Mouse (Mus musculus) midbrain, postnatal 0 days (tissue): ENCODE measurements around the gene Gm20388. TPM values are rescaled to one million over a fixed set of nuclear protein-coding genes. Genes with fewer than 3 reads are reported as not detected.
"Not testable (repeated sequence)": the region's sequence is repeated elsewhere in the genome, so short reads cannot be mapped to it uniquely, and the experiment has no call there.

Experiments
- ATAC-seq: fragments of 200-750 bp; cut with Nextera tagmentation; 2 replicates; pipeline ENCODE4 v1.8.0; 2017; ENCODE audit warnings: moderate number of reproducible peaks, mild to moderate bottlenecking, moderate TSS enrichment, moderate library complexity; ENCODE audit not compliant: low FRiP score
- DNase-seq: peaks from one replicate; pipeline ENCODE4 v3.0.0-alpha.2; 2015; ENCODE audit warnings: low spot score
- H3K27ac ChIP-seq: fragments of 300-500 bp; sonication (generic); 2 replicates; pipeline ENCODE4 v1.5.1; 2014; ENCODE audit warnings: low read depth, mild to moderate bottlenecking, low read length, mixed read lengths
- H3K27me3 ChIP-seq: fragments of 300-500 bp; sonication (generic); 2 replicates; pipeline ENCODE4 v1.6.1; 2014; ENCODE audit warnings: low read length, control low read depth, mixed read lengths; ENCODE audit not compliant: insufficient read depth
- H3K36me3 ChIP-seq: fragments of 300-500 bp; sonication (generic); 2 replicates; pipeline ENCODE4 v1.6.1; 2014; ENCODE audit warnings: low read length, control low read depth, mixed read lengths; ENCODE audit not compliant: insufficient read depth
- H3K4me1 ChIP-seq: fragments of 300-500 bp; sonication (generic); 2 replicates; pipeline ENCODE4 v1.6.1; 2014; ENCODE audit warnings: mild to moderate bottlenecking, control low read depth, antibody characterized with exemption, low read length, mixed read lengths; ENCODE audit not compliant: insufficient read depth
- H3K4me2 ChIP-seq: fragments of 300-500 bp; sonication (generic); 2 replicates; pipeline ENCODE4 v1.6.1; 2014; ENCODE audit warnings: low read depth, mild to moderate bottlenecking, low read length, mixed read lengths; ENCODE audit not compliant: poor library complexity, severe bottlenecking
- H3K4me3 ChIP-seq: fragments of 300-500 bp; sonication (generic); 2 replicates; pipeline ENCODE4 v1.5.1; 2014; ENCODE audit warnings: low read depth, mild to moderate bottlenecking, low read length, moderate library complexity
- H3K9ac ChIP-seq: fragments of 300-500 bp; sonication (generic); replicated peaks from 2 replicates; pipeline ENCODE4 v1.6.1; 2014; ENCODE audit warnings: mild to moderate bottlenecking, low read length, moderate library complexity, mixed read lengths; ENCODE audit not compliant: poor library complexity, severe bottlenecking
- H3K9me3 ChIP-seq: fragments of 300-500 bp; sonication (generic); 2 replicates; pipeline ENCODE4 v1.6.1; 2016; ENCODE audit warnings: low read length, control low read depth
- CTCF ChIP-seq: IDR thresholded peaks from 2 replicates; pipeline ENCODE4 v1.5.1; 2016; ENCODE audit warnings: antibody characterized with exemption, mild to moderate bottlenecking
- WGBS: fragments of 180-500 bp; shearing (Covaris S2); extraction: QIAGEN DNeasy Blood & Tissue Kit; methylation state at CpG from one replicate; pipeline ENCODE4 v1.1.7; 2014; 5-methylcytosine and 5-hydroxymethylcytosine counted together
- polyA plus RNA-seq: library from polyadenylated mRNA; unstranded; fragments of >200 nt; fragmentation: Nextera tagmentation; extraction: Ambion mirVana; gene quantifications from 2 replicates; pipeline ENCODE4 v1.2.1, GENCODE M21; 2015
- total RNA-seq: library from RNA; depleted of rRNA; stranded (reverse); fragments of >200 nt; gene quantifications from 2 replicates; pipeline ENCODE4 v1.2.3, GENCODE M21; 2014

Gene Gm20388
- total and polyA plus RNA-seq, 2 experiments from 2014 or later, result 74.2 TPM; not detected in 1

DNA sequence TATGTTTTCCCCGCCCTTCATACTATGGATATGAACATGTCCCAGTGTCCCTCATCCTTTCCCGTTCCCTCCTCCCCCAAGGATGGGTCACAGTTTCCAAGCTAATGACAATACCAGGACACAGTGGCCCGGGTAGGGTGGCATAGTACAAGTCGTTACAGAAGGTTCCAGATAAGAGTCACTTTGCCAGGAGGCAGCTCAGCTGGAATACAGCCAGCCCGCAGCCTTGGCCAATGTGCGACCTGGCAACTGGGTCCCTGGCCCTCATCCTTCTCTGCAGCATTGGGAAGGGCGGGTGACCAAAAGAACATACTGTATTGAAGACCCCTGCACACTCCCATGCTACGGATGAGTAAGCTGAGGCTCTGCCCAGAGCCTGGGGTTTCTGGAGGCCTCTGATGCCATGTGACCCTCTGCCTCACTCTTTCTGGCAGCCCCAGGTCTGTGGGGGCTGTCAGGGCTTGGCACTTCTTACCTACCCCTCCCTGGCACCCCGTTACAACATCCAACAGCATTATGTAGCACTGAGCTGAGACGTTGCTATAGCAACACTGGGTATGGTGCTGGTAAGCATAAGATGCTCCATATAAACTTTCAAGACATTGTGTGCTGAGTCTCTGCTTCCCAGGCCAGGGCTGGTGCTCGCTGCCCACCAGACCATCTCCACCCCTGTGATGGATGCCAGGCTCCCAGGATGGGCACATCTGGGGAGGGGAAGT, 418.5 kb downstream of the Gm20388 start:
- DNase-seq (peak; percentile 64), ATAC-seq (0 out of 2 replicates have a peak, but pooled peaks have one; percentile 38)
- Histone ChIP-seq H3K36me3 (no peaks in the 10 kb centered on the region), H3K4me3 (no peak overlapping the region), H3K27me3 (no peaks in the 10 kb centered on the region), H3K9me3 (no peaks in the 10 kb centered on the region), H3K9ac (no peak overlapping the region; the same call in 1 of the 2 replicates), H3K27ac (no peak overlapping the region), H3K4me1 (peaks cover 10% of the 10 kb centered on the region), H3K4me2 (no peak overlapping the region)
- WGBS, result 72% methylated on average over 11 of the region's 11 CpGs
- TF ChIP-seq CTCF, result no peak

DNA sequence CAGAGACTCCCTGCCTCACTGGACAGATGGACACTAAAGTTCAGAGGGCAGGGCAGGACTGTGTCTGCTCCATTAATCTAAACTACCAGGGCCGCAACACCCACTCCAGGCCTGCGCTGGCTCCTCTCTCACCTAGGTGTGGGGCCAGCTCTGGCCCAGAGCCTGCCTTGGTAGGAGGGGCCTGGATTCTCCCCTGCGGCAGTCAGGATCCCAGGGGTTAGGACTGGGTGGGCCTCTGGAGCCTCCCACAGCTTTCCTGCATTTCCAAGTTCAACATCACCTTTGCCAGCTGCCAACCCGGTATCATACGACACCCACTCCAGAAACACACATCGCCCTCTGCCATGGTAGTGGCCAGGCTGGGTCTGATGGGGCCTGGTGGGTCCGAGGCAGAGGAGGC, 420.4 kb downstream of the Gm20388 start:
- no peaks in the 10 kb centered on the region for H3K27me3 ChIP-seq
- no peak overlapping the region for H3K27ac ChIP-seq
- no peaks in the 10 kb centered on the region for H3K9me3 ChIP-seq
- TF ChIP-seq CTCF, result no peak
- no peak for ATAC-seq
- peaks cover 20% of the 10 kb centered on the region for H3K4me1 ChIP-seq
- no peak overlapping the region for H3K9ac ChIP-seq
- H3K4me2 ChIP-seq, result no peak overlapping the region
- H3K36me3 ChIP-seq, result no peaks in the 10 kb centered on the region
- DNase-seq, result no peak
- WGBS, result 84% methylated on average over 7 of the region's 7 CpGs
- H3K4me3 ChIP-seq, result no peak overlapping the region

GRCm38 (mm10) chr8:120332379-120333229, 422.0 kb downstream of the Gm20388 start:
- no peak overlapping the region for H3K4me2 ChIP-seq
- no peak overlapping the region for H3K4me3 ChIP-seq
- peaks cover 23% of the 10 kb centered on the region for H3K4me1 ChIP-seq
- no peaks in the 10 kb centered on the region for H3K9me3 ChIP-seq
- DNase-seq (peak; percentile 53), ATAC-seq (no peak)
- H3K36me3 ChIP-seq, result no peaks in the 10 kb centered on the region
- H3K27ac ChIP-seq, result no peak overlapping the region
- no peaks in the 10 kb centered on the region for H3K27me3 ChIP-seq
- peak; percentile 67 for TF ChIP-seq CTCF
- WGBS, result 77% methylated on average over 16 of the region's 16 CpGs
- no peak overlapping the region for H3K9ac ChIP-seq

- Histone ChIP-seq H3K9me3 (no peaks in the 10 kb centered on the region), H3K4me2 (no peak overlapping the region), H3K36me3 (no peaks in the 10 kb centered on the region), H3K9ac (no peak overlapping the region), H3K4me1 (peaks cover 23% of the 10 kb centered on the region), H3K27ac (no peak overlapping the region), H3K4me3 (no peak overlapping the region), H3K27me3 (no peaks in the 10 kb centered on the region)
- WGBS, result 89% methylated on average over 4 of the region's 4 CpGs
- DNase-seq, result no peak
- no peak for ATAC-seq
- no peak for TF ChIP-seq CTCF
These were observed 423.0 kb downstream of the Gm20388 start for GRCm38 (mm10) chr8:120333681-120334080.

GRCm38 (mm10) chr8:120334261-120334660, 423.6 kb downstream of the Gm20388 start:
- not testable (repeated sequence) for H3K9me3 ChIP-seq, DNase-seq, H3K27ac ChIP-seq, H3K9ac ChIP-seq, H3K36me3 ChIP-seq, H3K27me3 ChIP-seq, ATAC-seq, H3K4me2 ChIP-seq, H3K4me3 ChIP-seq
- WGBS, result 62% methylated on average over 3 of the region's 3 CpGs
- H3K4me1 ChIP-seq, result peaks cover 18% of the 10 kb centered on the region

DNA sequence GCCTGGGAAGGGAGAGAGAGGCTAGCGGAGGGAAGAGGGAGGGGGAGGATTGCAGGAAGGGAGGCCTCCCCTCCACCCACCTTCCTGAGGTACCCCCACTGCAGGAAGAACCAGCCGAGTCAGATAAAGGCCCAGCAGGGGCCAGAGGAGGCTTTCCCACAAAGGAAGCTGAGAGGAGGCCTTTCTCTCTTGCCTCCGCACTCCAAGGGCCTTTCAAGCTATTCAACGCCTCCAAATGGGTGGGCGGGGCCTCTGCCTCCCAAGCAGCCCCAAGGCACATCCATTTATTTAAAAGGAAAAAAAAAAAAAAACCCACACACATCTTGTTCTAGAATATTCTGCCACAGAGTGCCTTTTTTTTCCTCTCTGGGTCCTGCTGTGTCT, 424.2 kb downstream of the Gm20388 start:
- Histone ChIP-seq H3K4me1 (peaks cover 14% of the 10 kb centered on the region), H3K27ac (peak overlapping the region; percentile 51), H3K4me2 (no peak overlapping the region), H3K27me3 (no peaks in the 10 kb centered on the region), H3K4me3 (no peak overlapping the region), H3K9me3 (no peaks in the 10 kb centered on the region), H3K9ac (0 out of 2 replicates have a peak overlapping the region, but pooled peaks have one; percentile 13), H3K36me3 (no peaks in the 10 kb centered on the region)
- no peak for ATAC-seq
- 4% methylated on average over 5 of the region's 5 CpGs for WGBS
- peak; percentile 69 for DNase-seq
- TF ChIP-seq CTCF, result no peak
